In genomic region chr4:65830495-65830894, GRCm38 (mm10) we compare ENCODE assay signal across 22 mouse cellular contexts.
DNase-seq lines count a peak whose midpoint lies in the region; ATAC-seq and TF ChIP-seq lines count a peak whose summit lies in the region.
"Had no signal": no experiment of that assay in that cellular context is flagged by ENCODE, and none has a peak within 500 bp of the region (broad histone marks: within the 10 kb centered on the region; RNA-seq: fewer than 3 reads in every experiment).

No protein-coding gene starts in this region.

- no peaks in the 10 kb centered on the region for H3K9me3 ChIP-seq in midbrain, postnatal 0 days (ENCODE audit: low read length)
- no peaks in the 10 kb centered on the region for H3K9me3 ChIP-seq in kidney, embryonic 15.5 days (replicated peaks)
- H3K9me3 ChIP-seq: heart, embryonic 10.5 days; limb, embryonic 15.5 days; midbrain, embryonic 12.5 days; neural tube, embryonic 12.5 days had no signal

- H3K36me3 ChIP-seq in midbrain, postnatal 0 days (ENCODE audit: insufficient read depth, low read length) = no peaks in the 10 kb centered on the region
- H3K36me3 ChIP-seq in kidney, embryonic 15.5 days = no peaks in the 10 kb centered on the region
- H3K36me3 ChIP-seq: G1E; heart, embryonic 10.5 days; limb, embryonic 15.5 days; midbrain, embryonic 12.5 days; neural tube, embryonic 12.5 days had no signal

- ATAC-seq in midbrain, postnatal 0 days (ENCODE audit: low FRiP score) = no peak
- ATAC-seq in kidney, embryonic 15.5 days (replicated peaks; ENCODE audit: low FRiP score) = no peak
- ATAC-seq: CD4-positive, CD25-positive, alpha-beta regulatory T cell, adult 4 months; forebrain, embryonic 14.5 days had no signal

- no peaks in the 10 kb centered on the region for H3K27me3 ChIP-seq in midbrain, postnatal 0 days (ENCODE audit: insufficient read depth, low read length)
- no peaks in the 10 kb centered on the region for H3K27me3 ChIP-seq in kidney, embryonic 15.5 days
- H3K27me3 ChIP-seq: limb, embryonic 15.5 days had no signal

- no peak overlapping the region for H3K4me3 ChIP-seq in midbrain, postnatal 0 days (ENCODE audit: low read depth, low read length)
- no peak overlapping the region for H3K4me3 ChIP-seq in kidney, embryonic 15.5 days (replicated peaks)
- H3K4me3 ChIP-seq: gastrocnemius, adult 2 months; heart, embryonic 10.5 days; limb, embryonic 15.5 days; midbrain, embryonic 12.5 days; neural tube, embryonic 12.5 days had no signal

- DNase-seq in heart, adult 11 months = peak; percentile 5
- DNase-seq in heart, adult 9 months (ENCODE audit: low spot score in 2 of 2) = no peak
- peak; percentile 56 for DNase-seq in cerebellum, adult 11-12 months
- peak; percentile 68 to 78 for DNase-seq in cerebellum, postnatal 25 days
- no peak for DNase-seq in kidney, adult 11 months
- DNase-seq in midbrain, postnatal 0 days (ENCODE audit: low spot score) = no peak
- DNase-seq: adrenal gland, postnatal 14 days; gastrocnemius, adult 2 months; kidney, adult 18-20 months; kidney, postnatal 10 days; left cerebral cortex, postnatal 4 days; lung, embryonic 14.5 days; thymus, postnatal 4 days had no signal

- H3K4me2 ChIP-seq in midbrain, postnatal 0 days (ENCODE audit: low read depth, low read length, poor library complexity, severe bottlenecking) = no peak overlapping the region
- no peak overlapping the region for H3K4me2 ChIP-seq in kidney, embryonic 15.5 days
- H3K4me2 ChIP-seq: limb, embryonic 15.5 days; lung, embryonic 14.5 days; midbrain, embryonic 12.5 days; neural tube, embryonic 12.5 days had no signal

- 10% methylated on average over 3 of the region's 3 CpGs for WGBS in midbrain, postnatal 0 days
- 11% methylated on average over 3 of the region's 3 CpGs for WGBS in kidney, embryonic 15.5 days

- H3K9ac ChIP-seq in midbrain, postnatal 0 days (replicated peaks; ENCODE audit: low read length, poor library complexity, severe bottlenecking) = no peak overlapping the region
- no peak overlapping the region for H3K9ac ChIP-seq in kidney, embryonic 15.5 days
- H3K9ac ChIP-seq: limb, embryonic 15.5 days; liver, embryonic 14.5 days; lung, embryonic 14.5 days; midbrain, embryonic 12.5 days; neural tube, embryonic 12.5 days had no signal

- no peaks in the 10 kb centered on the region for H3K4me1 ChIP-seq in midbrain, postnatal 0 days (ENCODE audit: insufficient read depth, low read length)
- no peaks in the 10 kb centered on the region for H3K4me1 ChIP-seq in kidney, embryonic 15.5 days
- H3K4me1 ChIP-seq: heart, embryonic 10.5 days; limb, embryonic 15.5 days; midbrain, embryonic 12.5 days; neural tube, embryonic 12.5 days had no signal

- H3K27ac ChIP-seq in midbrain, postnatal 0 days (ENCODE audit: low read depth, low read length) = no peak overlapping the region
- no peak overlapping the region for H3K27ac ChIP-seq in kidney, embryonic 15.5 days
- H3K27ac ChIP-seq: gastrocnemius, adult 2 months; heart, embryonic 10.5 days; limb, embryonic 15.5 days; liver, embryonic 14.5 days; midbrain, embryonic 12.5 days; neural tube, embryonic 12.5 days had no signal

- no peak for TF ChIP-seq CTCF in midbrain, postnatal 0 days (IDR thresholded peaks at IDR 0.05)

Comparison
In these comparisons a context has a peak if more than half of its experiments do, and no peak if none do; other contexts are left out.
1. DNase-seq: peak in heart, adult 11 months (single experiment), cerebellum, adult 11-12 months (single experiment) and cerebellum, postnatal 25 days (2 of 2); none in heart, adult 9 months (0 of 2), kidney, adult 11 months (single experiment) and midbrain, postnatal 0 days (single experiment).